In the genomic region with DNA sequence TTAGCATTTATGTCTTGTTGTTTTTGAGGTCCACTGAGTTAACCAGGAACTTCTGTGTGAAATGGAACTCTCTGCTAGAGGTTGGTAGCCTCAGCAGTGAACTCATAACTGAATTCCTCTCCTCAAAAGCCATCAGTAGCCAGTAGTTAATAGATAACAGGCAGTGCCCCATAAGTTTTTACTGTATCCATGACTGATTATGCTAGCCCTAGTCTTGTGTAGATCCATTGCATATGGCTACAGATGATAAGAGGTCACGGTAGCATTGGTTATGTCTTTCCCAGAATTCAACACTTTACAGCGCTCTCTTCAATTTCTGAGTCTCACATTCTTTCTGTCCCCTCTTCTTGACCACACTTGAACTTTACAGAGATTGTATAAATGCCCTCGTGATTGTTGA, we compare ENCODE assay signal across 24 mouse cellular contexts.
DNase-seq lines count a peak whose midpoint lies in the region; ATAC-seq and TF ChIP-seq lines count a peak whose summit lies in the region.
"Had no signal": no experiment of that assay in that cellular context is flagged by ENCODE, and none has a peak within 500 bp of the region (broad histone marks: within the 10 kb centered on the region; RNA-seq: fewer than 3 reads in every experiment).

No protein-coding gene starts in this region.

- no peaks in the 10 kb centered on the region for H3K27me3 ChIP-seq in liver, embryonic 13.5 days
- H3K27me3 ChIP-seq in liver, embryonic 14.5 days (ENCODE audit: control insufficient read depth, insufficient read depth, low read length) = no peaks in the 10 kb centered on the region
- H3K27me3 ChIP-seq in liver, embryonic 16.5 days (ENCODE audit: control insufficient read depth, insufficient read depth, low read depth, low read length) = no peaks in the 10 kb centered on the region
- H3K27me3 ChIP-seq: embryonic facial prominence, embryonic 13.5 days; embryonic facial prominence, embryonic 15.5 days; forebrain, embryonic 12.5 days had no signal

- peak; percentile 48; the same call in 1 of the 2 replicates for TF ChIP-seq EP300 in liver, embryonic 14.5 days (IDR thresholded peaks at IDR 0.05; ENCODE audit: low read depth)

- no peak for DNase-seq in liver, embryonic 13.5 days
- DNase-seq in liver = no peak
- peak; percentile 7 for DNase-seq in c-Kit-positive CD71-positive TER-119-positive erythroid progenitor cells, embryonic 14.5 days (ENCODE audit: low spot score)
- peak in 1 of 3 experiments; percentile 10 for DNase-seq in liver, embryonic 14.5 days (ENCODE audit: low read depth in 3 of 3, low spot score in 3 of 3)
- no peak for DNase-seq in retina, postnatal 1 day
- DNase-seq in spleen, adult 18-20 months = no peak
- DNase-seq in thymus, postnatal 10 days (ENCODE audit: low spot score in 2 of 2) = no peak
- DNase-seq: adrenal gland, adult 2 months; adrenal gland, postnatal 10 days; adrenal gland, postnatal 25 days; cerebellum, adult 11-12 months; cerebellum, adult 2 months; cerebellum, adult 9-11 months; cerebellum, postnatal 14 days; cerebellum, postnatal 36 days; embryo, embryonic 11 days had no signal

- no peak overlapping the region for H3K9ac ChIP-seq in liver, embryonic 13.5 days
- no peak overlapping the region for H3K9ac ChIP-seq in liver, embryonic 14.5 days (replicated peaks)
- H3K9ac ChIP-seq in liver, embryonic 16.5 days (ENCODE audit: low read depth, low read length) = no peak overlapping the region
- H3K9ac ChIP-seq: embryonic facial prominence, embryonic 13.5 days; embryonic facial prominence, embryonic 15.5 days; forebrain, embryonic 12.5 days had no signal

- H3K4me1 ChIP-seq in liver, embryonic 13.5 days (replicated peaks) = peaks cover 5% of the 10 kb centered on the region; the same call in 1 of the 2 replicates
- no peaks in the 10 kb centered on the region for H3K4me1 ChIP-seq in liver, embryonic 14.5 days (replicated peaks; ENCODE audit: control insufficient read depth in 2 of 2, insufficient read depth in 2 of 2, low read length in 1 of 2)
- H3K4me1 ChIP-seq in liver, embryonic 16.5 days (ENCODE audit: control insufficient read depth, low read depth, low read length) = no peaks in the 10 kb centered on the region
- H3K4me1 ChIP-seq: embryonic facial prominence, embryonic 13.5 days; embryonic facial prominence, embryonic 15.5 days; forebrain, embryonic 10.5 days; forebrain, embryonic 12.5 days had no signal

- H3K9me3 ChIP-seq in liver, embryonic 13.5 days (replicated peaks) = no peaks in the 10 kb centered on the region
- H3K9me3 ChIP-seq in liver, embryonic 14.5 days (ENCODE audit: control insufficient read depth, low read length) = no peaks in the 10 kb centered on the region
- no peaks in the 10 kb centered on the region for H3K9me3 ChIP-seq in liver, embryonic 16.5 days (replicated peaks; ENCODE audit: control insufficient read depth, low read length)
- H3K9me3 ChIP-seq: embryonic facial prominence, embryonic 13.5 days; embryonic facial prominence, embryonic 15.5 days; forebrain, embryonic 10.5 days; forebrain, embryonic 12.5 days had no signal

- H3K36me3 ChIP-seq in liver, embryonic 13.5 days = no peaks in the 10 kb centered on the region
- H3K36me3 ChIP-seq in liver, embryonic 14.5 days (replicated peaks; ENCODE audit: control insufficient read depth, insufficient read depth, low read depth) = no peaks in the 10 kb centered on the region
- no peaks in the 10 kb centered on the region for H3K36me3 ChIP-seq in liver, embryonic 16.5 days (ENCODE audit: control insufficient read depth, insufficient read depth)
- H3K36me3 ChIP-seq: embryonic facial prominence, embryonic 13.5 days; embryonic facial prominence, embryonic 15.5 days; forebrain, embryonic 10.5 days; forebrain, embryonic 12.5 days had no signal

- no peak overlapping the region for H3K4me2 ChIP-seq in liver, embryonic 13.5 days
- no peak overlapping the region for H3K4me2 ChIP-seq in liver, embryonic 14.5 days (ENCODE audit: low read depth)
- no peak overlapping the region for H3K4me2 ChIP-seq in liver, embryonic 16.5 days (ENCODE audit: low read depth, low read length)
- H3K4me2 ChIP-seq: embryonic facial prominence, embryonic 13.5 days; embryonic facial prominence, embryonic 15.5 days; forebrain, embryonic 12.5 days had no signal

- ATAC-seq in liver, embryonic 13.5 days (ENCODE audit: low read depth) = peak; percentile 81
- ATAC-seq in liver, embryonic 14.5 days (ENCODE audit: insufficient read depth) = peak; percentile 69
- ATAC-seq in liver, embryonic 16.5 days (ENCODE audit: low read depth) = peak; percentile 67
- ATAC-seq: forebrain, embryonic 14.5 days; forebrain, embryonic 16.5 days had no signal

- H3K4me3 ChIP-seq in liver, embryonic 13.5 days (replicated peaks) = no peak overlapping the region
- H3K4me3 ChIP-seq in liver, embryonic 14.5 days (ENCODE audit: insufficient read depth in 1 of 2, low read depth in 2 of 2, low read length in 2 of 2) = no peak overlapping the region
- no peak overlapping the region for H3K4me3 ChIP-seq in liver, embryonic 16.5 days (ENCODE audit: low read depth, low read length)
- H3K4me3 ChIP-seq: embryonic facial prominence, embryonic 13.5 days; embryonic facial prominence, embryonic 15.5 days; erythroblast, embryonic 14.5 days; forebrain, embryonic 10.5 days; forebrain, embryonic 12.5 days had no signal

- H3K27ac ChIP-seq in liver, embryonic 13.5 days = no peak overlapping the region
- H3K27ac ChIP-seq in liver, embryonic 14.5 days = no peak overlapping the region
- H3K27ac ChIP-seq in liver, embryonic 16.5 days (ENCODE audit: low read length) = no peak overlapping the region
- H3K27ac ChIP-seq: embryonic facial prominence, embryonic 13.5 days; embryonic facial prominence, embryonic 15.5 days; forebrain, embryonic 10.5 days; forebrain, embryonic 12.5 days had no signal

- no peak for TF ChIP-seq CTCF in liver, embryonic 14.5 days (IDR thresholded peaks at IDR 0.05; ENCODE audit: low read depth)

- 48% methylated on average over 3 of the region's 3 CpGs for WGBS in liver, embryonic 13.5 days (ENCODE audit: insufficient replicate concordance)
- WGBS in liver, embryonic 14.5 days (ENCODE audit: insufficient replicate concordance) = 45% methylated on average over 3 of the region's 3 CpGs
- 54% methylated on average over 3 of the region's 3 CpGs for WGBS in liver, embryonic 16.5 days (ENCODE audit: insufficient replicate concordance)
